Mouse (Mus musculus) hindbrain, embryonic 11.5 days (tissue): ENCODE data around the gene Srp14. TPM values are rescaled to one million over a fixed set of nuclear protein-coding genes. Genes with fewer than 3 reads are reported as not detected.

ENCODE experiments used
- ATAC-seq: fragments of 200-750 bp; cut with Nextera tagmentation; 2 replicates; pipeline ENCODE4 v1.8.0; 2017; ENCODE audit warnings: mild to moderate bottlenecking, moderate TSS enrichment, moderate library complexity; ENCODE audit not compliant: low FRiP score
- DNase-seq: peaks from one replicate; pipeline ENCODE4 v3.0.0-alpha.2; 2015; ENCODE audit warnings: low spot score
- H3K27ac ChIP-seq: fragments of 300-500 bp; sonication (generic); 2 replicates; pipeline ENCODE4 v1.5.1; 2014; ENCODE audit warnings: mild to moderate bottlenecking, low read depth, low read length
- H3K27me3 ChIP-seq: fragments of 300-500 bp; sonication (generic); 2 replicates; pipeline ENCODE4 v1.6.1; 2014; ENCODE audit warnings: mild to moderate bottlenecking, low read length, moderate library complexity, mixed read lengths; ENCODE audit not compliant: control insufficient read depth, insufficient read depth
- H3K36me3 ChIP-seq: fragments of 300-500 bp; sonication (generic); 2 replicates; pipeline ENCODE4 v1.6.1; 2014; ENCODE audit warnings: mild to moderate bottlenecking, low read length, moderate library complexity, mixed read lengths; ENCODE audit not compliant: control insufficient read depth, insufficient read depth
- H3K4me1 ChIP-seq: fragments of 300-500 bp; sonication (generic); replicated peaks from 2 replicates; pipeline ENCODE4 v1.6.1; 2014; ENCODE audit warnings: low read length, mixed read lengths; ENCODE audit not compliant: control insufficient read depth, insufficient read depth
- H3K4me2 ChIP-seq: fragments of 300-500 bp; sonication (generic); replicated peaks from 2 replicates; pipeline ENCODE4 v1.6.1; 2014; ENCODE audit warnings: mild to moderate bottlenecking, low read depth, low read length
- H3K4me3 ChIP-seq: fragments of 300-500 bp; sonication (generic); 2 replicates; pipeline ENCODE4 v1.5.1; 2014; ENCODE audit warnings: low read depth, low read length
- H3K9ac ChIP-seq: fragments of 300-500 bp; sonication (generic); 2 replicates; pipeline ENCODE4 v1.6.1; 2014; ENCODE audit warnings: low read depth, low read length
- H3K9me3 ChIP-seq: fragments of 300-500 bp; sonication (generic); 2 replicates; pipeline ENCODE4 v1.6.1; 2016; ENCODE audit warnings: low read length; ENCODE audit not compliant: control insufficient read depth
- WGBS: fragments of 180-500 bp; shearing (Covaris S2); extraction: QIAGEN DNeasy Blood & Tissue Kit; methylation state at CpG from one replicate; pipeline ENCODE4 v1.1.7; 2014; 5-methylcytosine and 5-hydroxymethylcytosine counted together
- polyA plus RNA-seq: library from polyadenylated mRNA; unstranded; fragments of >200 nt; fragmentation: Nextera tagmentation; extraction: Ambion mirVana; gene quantifications from 2 replicates; pipeline ENCODE4 v1.2.1, GENCODE M21; 2014

Srp14 gene
- polyA plus RNA-seq, 1 experiment from 2014 or later: 306 TPM

GRCm38 (mm10) chr2:118457463-118458261, 21.8 kb downstream of the Srp14 start:
- DNase-seq (peak; percentile 63), ATAC-seq (peak; percentile 70)
- no peak overlapping the region for H3K9ac ChIP-seq
- no peak overlapping the region for H3K4me3 ChIP-seq
- no peaks in the 10 kb centered on the region for H3K36me3 ChIP-seq
- no peaks in the 10 kb centered on the region for H3K9me3 ChIP-seq
- no peak overlapping the region for H3K4me2 ChIP-seq
- peak overlapping the region; percentile 40 for H3K27ac ChIP-seq
- 78% methylated on average over 13 of the region's 13 CpGs for WGBS
- H3K4me1 ChIP-seq: no peaks in the 10 kb centered on the region
- no peaks in the 10 kb centered on the region for H3K27me3 ChIP-seq

DNA sequence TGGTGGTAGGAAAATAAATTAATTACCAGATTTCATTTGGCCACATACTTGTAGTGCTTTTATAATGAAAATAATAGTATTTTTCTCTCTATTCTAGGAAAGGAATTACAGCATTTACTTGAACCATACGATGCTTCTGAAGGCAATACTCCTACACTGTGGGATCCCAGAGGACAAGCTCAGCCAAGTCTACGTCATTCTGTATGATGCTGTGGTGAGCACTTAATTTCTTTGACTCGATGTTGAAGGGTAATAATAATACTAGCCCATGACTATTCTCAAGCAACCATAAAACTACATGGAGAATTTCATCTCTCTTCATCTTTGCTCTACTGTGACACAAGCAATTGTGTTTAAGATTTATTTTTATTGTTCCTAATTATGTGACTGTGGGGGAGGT, 22.5 kb downstream of the Srp14 start:
- ATAC-seq (no peak), DNase-seq (no peak)
- Histone ChIP-seq H3K9ac (no peak overlapping the region), H3K4me2 (no peak overlapping the region), H3K36me3 (no peaks in the 10 kb centered on the region), H3K27me3 (no peaks in the 10 kb centered on the region), H3K4me3 (no peak overlapping the region), H3K27ac (no peak overlapping the region), H3K9me3 (no peaks in the 10 kb centered on the region), H3K4me1 (no peaks in the 10 kb centered on the region)
- WGBS: 89% methylated on average over 3 of the region's 3 CpGs

DNA sequence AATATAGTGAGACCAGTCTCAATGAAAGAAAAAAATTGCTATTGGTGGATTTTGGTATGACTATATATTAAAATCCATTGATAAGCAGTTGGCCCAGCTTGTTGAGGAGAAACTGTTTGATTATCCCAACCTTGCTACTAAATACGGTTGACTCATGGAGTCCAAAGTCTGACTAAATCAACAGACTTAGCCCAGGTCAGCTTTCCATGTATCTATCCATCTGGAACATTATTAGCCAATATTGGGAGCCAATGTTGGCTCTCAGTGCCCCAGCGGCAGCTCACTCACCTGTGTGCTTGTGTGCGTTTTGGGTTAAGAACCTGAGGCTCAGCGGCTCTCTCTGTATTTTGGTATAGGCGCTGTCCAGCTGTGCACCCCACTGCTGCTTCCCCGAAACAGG, 28.5 kb downstream of the Srp14 start:
- DNase-seq: no peak
- WGBS: 92% methylated on average over 6 of the region's 6 CpGs
- H3K9me3 ChIP-seq: no peaks in the 10 kb centered on the region
- H3K9ac ChIP-seq: no peak overlapping the region
- H3K4me3 ChIP-seq: no peak overlapping the region
- H3K4me1 ChIP-seq: no peaks in the 10 kb centered on the region
- H3K36me3 ChIP-seq: no peaks in the 10 kb centered on the region
- no peak overlapping the region for H3K27ac ChIP-seq
- no peaks in the 10 kb centered on the region for H3K27me3 ChIP-seq
- no peak overlapping the region for H3K4me2 ChIP-seq
- no peak for ATAC-seq

DNA sequence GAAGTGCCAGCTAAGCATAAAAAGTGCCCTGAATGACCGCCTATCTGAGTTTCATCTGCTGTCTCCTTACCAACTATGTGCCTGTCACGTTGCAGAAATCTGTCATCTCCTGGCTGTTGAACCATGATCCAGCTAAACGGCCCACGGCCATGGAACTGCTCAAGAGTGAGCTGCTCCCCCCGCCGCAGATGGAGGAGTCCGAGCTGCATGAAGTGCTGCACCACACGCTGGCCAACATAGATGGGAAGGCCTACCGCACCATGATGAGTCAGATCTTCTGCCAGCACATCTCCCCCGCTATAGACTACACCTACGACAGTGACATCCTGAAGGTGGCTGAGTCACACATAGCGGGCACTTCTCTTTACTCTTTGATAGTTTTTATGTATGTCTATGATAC, 31.3 kb downstream of the Srp14 start:
- no peak overlapping the region for H3K27ac ChIP-seq
- H3K4me2 ChIP-seq: no peak overlapping the region
- 75% methylated on average over 12 of the region's 12 CpGs for WGBS
- H3K9ac ChIP-seq: no peak overlapping the region
- H3K4me1 ChIP-seq: no peaks in the 10 kb centered on the region
- no peak overlapping the region for H3K4me3 ChIP-seq
- no peaks in the 10 kb centered on the region for H3K9me3 ChIP-seq
- no peak for ATAC-seq
- H3K27me3 ChIP-seq: no peaks in the 10 kb centered on the region
- no peak for DNase-seq
- no peaks in the 10 kb centered on the region for H3K36me3 ChIP-seq

DNA sequence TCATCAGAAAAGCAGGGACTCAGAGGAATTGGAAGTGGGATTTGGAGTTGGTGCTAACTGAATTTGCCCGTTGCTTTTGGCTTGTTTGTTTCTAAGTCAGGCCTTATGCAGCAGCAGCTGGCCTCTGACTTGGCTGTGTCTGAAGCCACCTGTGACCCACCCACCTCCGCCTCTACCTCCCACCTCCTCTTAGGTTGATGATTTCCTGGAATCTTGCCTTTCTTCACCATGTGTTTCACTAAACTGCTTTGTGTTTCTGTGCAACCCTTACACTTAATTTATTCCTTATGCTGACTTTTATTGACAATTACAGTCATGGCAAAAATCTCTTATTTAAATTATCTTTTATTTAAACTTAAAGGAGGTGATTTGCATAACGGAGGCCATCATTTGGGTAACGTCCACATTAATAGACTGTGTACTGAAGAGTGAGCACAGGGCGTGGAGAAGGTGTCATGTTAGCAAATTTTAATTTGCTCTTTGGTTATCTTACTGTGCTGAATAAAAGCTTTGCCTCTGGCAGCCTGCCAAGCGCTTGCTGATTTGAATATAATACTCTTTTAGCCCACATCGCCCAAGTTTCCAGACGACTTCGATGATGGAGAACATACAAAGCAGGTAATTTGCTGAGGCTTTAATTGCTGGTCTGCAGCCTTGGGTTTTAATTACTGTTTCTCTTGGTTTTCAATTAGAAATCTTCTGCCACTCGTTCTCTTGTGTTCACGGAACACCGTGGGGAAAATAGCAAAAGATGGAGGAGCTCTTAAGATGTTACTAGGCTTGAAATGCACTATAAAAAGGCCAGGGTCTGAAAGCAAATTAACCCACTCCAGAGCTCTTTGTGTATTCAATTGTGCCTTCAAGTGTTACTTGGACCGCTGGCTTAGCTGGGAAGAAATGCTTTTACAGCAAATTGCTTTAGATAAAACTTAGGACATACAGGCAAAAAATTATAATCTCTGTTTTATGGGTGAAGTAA, 33.5 kb downstream of the Srp14 start:
- Histone ChIP-seq H3K4me2 (no peak overlapping the region), H3K9ac (no peak overlapping the region), H3K27ac (no peak overlapping the region), H3K36me3 (no peaks in the 10 kb centered on the region), H3K4me1 (no peaks in the 10 kb centered on the region), H3K27me3 (no peaks in the 10 kb centered on the region), H3K4me3 (no peak overlapping the region), H3K9me3 (no peaks in the 10 kb centered on the region)
- WGBS: 81% methylated on average over 13 of the region's 13 CpGs
- ATAC-seq (no peak), DNase-seq (no peak)

DNA sequence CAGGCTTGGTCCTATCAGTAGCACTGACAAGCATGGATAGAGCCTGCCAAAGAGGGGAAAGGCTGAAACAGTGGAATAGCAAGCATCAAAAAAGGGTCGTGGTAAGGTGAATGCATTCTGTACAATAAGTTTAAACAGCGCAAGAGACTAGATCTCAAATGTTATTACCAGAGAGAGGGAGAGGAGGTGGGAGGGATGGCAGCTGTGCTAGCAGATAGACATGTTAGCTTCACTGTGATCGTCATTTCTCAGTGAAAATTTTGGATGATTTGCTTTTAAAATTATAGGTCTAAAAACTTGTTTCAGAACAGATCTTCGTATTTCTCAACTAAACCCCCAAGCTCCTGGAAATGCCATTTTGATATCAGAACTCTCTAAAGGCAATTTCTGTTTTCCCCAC, 36.8 kb downstream of the Srp14 start:
- ATAC-seq (no peak), DNase-seq (no peak)
- H3K4me1 ChIP-seq: no peaks in the 10 kb centered on the region
- H3K36me3 ChIP-seq: no peaks in the 10 kb centered on the region
- H3K4me3 ChIP-seq: no peak overlapping the region
- no peaks in the 10 kb centered on the region for H3K9me3 ChIP-seq
- no peaks in the 10 kb centered on the region for H3K27me3 ChIP-seq
- 94% methylated on average over 4 of the region's 4 CpGs for WGBS
- no peak overlapping the region for H3K27ac ChIP-seq
- no peak overlapping the region for H3K4me2 ChIP-seq
- H3K9ac ChIP-seq: no peak overlapping the region

DNA sequence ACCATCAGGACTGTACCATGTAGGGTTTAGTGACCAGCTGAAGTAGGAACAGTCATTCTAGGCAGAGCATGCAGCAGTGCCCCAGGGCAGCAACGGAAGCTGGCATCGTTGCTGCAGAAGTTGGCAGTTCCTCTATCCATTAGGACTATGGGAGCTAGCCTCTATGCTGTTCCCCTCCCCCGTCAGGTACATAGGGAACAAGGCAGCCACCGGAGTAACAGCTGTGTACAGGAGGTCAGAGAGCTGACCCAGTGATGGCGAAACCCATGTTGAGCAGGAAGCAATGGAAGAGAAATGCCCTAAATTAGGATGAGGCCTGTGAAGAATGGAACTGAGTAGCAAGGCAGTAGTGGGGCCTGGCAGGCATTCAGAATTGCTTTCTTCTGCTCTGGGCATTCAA, 37.3 kb downstream of the Srp14 start:
- H3K27ac ChIP-seq: no peak overlapping the region
- no peaks in the 10 kb centered on the region for H3K9me3 ChIP-seq
- ATAC-seq: no peak

DNA sequence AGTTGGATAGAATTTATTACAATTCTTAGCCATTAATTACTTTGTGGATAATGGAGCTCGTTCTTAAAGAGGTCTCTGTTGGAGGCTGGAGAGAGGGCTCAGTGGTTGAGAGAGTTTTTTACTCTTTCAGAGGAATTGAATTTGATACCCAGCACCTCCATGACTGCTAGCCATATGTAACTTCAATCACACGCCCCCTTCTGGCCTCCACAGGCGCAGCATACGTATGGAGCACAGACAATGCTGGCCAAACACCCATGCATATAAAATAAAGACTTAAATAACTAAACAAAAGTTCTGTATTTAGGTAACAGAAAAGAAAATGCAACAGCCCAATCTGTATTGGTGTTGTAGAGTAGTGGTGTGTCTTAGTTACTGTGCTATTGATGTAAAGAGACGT, 47.9 kb downstream of the Srp14 start:
- H3K27ac ChIP-seq: no peak overlapping the region
- WGBS: 67% methylated on average over 5 of the region's 5 CpGs
- H3K9ac ChIP-seq: no peak overlapping the region
- H3K4me1 ChIP-seq: no peaks in the 10 kb centered on the region
- no peak overlapping the region for H3K4me2 ChIP-seq
- DNase-seq: peak; percentile 67
- ATAC-seq: no peak
- no peaks in the 10 kb centered on the region for H3K27me3 ChIP-seq
- H3K4me3 ChIP-seq: no peak overlapping the region
- 0 out of 2 replicates have a peak, but pooled peaks cover 6% of the 10 kb centered on the region for H3K36me3 ChIP-seq
- no peaks in the 10 kb centered on the region for H3K9me3 ChIP-seq

More for the DNA sequence above, 37.3 kb downstream of the Srp14 start:
- H3K27me3 ChIP-seq: no peaks in the 10 kb centered on the region
- H3K4me1 ChIP-seq: no peaks in the 10 kb centered on the region
- H3K4me2 ChIP-seq: no peak overlapping the region
- no peak overlapping the region for H3K4me3 ChIP-seq
- DNase-seq: no peak
- H3K36me3 ChIP-seq: no peaks in the 10 kb centered on the region
- 76% methylated on average over 5 of the region's 5 CpGs for WGBS
- H3K9ac ChIP-seq: no peak overlapping the region
